Mouse (Mus musculus) embryo, embryonic 11 days (tissue): ENCODE results near the gene Sfswap.
"Not testable (repeated sequence)": the region's sequence is repeated elsewhere in the genome, so short reads cannot be mapped to it uniquely, and the experiment has no call there.

ENCODE experiments used
- DNase-seq: peaks from one replicate; pipeline ENCODE4 v3.0.0-alpha.2; 2015

Gene Sfswap

DNA sequence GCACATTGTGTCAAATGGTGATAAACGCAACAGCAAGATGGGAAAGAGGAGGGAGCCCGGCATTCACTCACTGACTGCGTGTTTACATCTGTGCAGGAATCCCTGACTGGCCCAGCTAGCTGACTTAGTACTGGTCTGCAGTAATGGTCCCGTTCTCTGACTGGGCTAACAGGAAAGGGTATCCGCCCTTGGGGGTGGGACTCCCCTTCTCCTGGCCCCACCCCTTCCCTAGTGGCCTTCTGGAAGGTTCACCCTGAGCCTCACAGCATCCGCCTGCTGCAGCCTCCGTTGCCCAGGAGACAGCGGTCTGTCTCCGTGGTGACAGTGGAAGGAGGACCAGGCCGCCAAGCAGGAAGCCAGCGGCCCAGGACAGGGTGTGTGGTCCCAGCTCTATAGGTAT, 89.9 kb downstream of the Sfswap start:
- peak; percentile 48 for DNase-seq

DNA sequence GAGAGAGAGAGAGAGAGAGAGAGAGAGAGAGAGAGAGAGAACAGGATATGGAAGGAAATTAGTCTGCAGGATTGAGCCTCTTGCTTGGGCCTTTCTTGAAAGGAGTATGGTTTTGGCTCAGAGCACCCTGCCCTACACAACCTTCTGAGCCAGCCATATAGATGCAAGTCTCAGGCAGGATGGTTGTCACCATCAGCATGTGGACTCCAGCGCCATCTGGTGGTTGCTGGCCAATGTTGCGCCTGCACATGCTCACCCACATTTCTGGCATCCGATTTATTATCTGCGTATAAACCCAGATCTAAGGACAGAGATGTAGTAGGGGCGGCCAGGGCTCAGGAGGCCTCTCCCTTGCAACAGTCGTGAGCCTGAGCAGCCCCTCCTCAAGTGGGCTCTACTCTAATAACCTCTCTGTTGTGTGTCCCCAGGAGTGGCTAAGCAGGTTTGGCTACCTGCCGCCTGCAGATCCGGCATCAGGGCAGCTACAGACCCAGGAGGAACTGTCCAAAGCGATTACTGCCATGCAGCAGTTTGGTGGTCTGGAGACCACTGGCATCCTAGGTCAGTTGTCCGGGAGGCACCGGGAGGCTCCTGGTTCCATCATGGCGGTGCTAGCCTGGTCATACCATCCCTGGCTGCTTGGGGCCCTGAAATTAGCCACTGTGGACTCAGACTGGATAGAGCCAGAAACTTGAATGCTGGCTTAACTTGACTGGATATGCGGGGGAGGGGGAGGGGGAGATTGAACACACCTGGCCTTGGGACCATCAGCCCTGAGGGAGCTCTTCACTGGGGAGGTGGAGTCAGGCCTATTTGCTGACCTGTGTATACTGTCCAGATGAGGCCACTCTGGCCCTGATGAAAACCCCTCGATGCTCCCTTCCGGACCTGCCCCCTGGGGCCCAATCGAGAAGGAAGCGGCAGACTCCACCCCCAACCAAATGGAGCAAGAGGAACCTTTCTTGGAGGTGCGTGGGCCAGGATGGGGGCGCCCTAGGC, 93.4 kb downstream of the Sfswap start:
- DNase-seq, result peak; percentile 86

DNA sequence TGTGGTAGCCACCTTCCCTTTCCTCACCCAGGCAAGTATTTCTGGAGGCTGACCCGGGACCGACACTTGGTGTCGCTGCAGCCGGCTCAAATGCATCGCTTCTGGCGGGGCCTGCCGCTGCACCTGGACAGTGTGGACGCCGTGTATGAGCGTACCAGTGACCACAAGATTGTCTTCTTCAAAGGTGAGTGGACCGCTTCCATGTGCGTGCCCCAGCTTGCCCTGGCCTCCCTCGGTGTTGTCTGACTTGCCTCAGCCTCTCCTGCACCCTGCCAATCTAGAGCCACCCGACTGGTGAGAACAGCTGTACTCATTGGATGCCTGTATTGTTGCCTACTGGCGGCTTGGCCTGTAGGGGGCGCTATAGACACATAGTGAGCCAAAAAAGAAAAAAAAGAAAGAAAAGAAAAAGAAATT, 101.1 kb downstream of the Sfswap start:
- peak; percentile 50 for DNase-seq

DNA sequence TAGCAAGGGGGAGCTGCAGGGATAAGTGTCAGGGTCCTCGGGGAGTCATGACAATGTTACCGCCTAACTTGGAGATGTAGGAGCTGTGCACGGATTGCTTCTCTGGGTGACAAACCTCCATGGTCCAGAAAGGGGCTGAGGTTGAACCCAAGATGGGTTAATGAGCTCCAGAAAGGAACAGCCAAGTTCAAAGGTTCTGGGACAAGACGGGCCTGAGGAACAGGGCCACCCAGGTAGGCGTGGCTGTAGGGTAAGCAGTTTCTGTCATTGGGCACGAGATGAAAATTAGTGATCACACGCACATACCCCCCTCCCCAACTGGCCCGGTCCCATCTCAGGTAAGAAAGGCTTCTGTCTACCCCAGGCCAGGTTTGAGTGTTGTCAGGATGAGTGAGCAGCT, 106.5 kb downstream of the Sfswap start:
- no peak for DNase-seq

DNA sequence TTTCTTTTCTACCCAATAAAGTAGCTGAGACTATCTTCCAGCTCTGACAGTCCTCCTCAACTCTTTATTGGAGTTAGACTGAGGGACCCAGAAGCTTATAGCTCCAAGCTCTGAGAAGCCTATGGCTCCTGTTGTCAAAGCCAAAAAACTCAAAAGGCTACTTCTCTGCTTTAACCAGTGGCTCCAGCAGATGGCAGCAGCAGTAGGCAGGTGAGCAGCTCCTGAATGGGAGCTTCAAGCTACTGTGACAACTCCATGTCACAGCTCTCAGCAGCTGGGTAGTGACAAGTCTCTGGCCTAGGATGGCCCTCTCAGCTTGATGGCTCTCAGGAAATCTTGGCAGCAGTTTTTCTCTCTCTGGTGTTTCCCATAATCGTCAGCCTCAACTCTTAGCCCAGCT, 110.0 kb downstream of the Sfswap start:
- peak; percentile 80 for DNase-seq

DNA sequence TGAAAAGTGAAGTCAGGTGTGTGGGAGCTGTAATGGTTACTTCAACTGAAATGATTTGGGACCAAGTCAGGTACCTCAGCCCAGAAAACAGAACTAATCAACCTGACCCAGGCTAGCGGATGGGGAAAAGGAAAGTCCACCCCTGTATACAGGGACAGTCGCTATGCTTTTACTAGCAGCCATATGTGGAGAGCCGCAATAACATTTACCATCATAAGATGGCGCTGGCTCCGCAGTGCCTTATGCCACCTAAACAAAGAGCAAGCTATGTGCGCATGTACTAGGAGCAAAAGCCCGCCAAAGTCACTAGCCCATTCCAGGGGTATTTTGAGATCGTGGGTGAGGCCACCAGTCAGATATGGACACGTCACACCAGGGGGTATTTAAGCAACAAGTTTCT, 119.6 kb downstream of the Sfswap start:
- not testable (repeated sequence) for DNase-seq
